Mouse (Mus musculus) ES-E14 (cell line): Measurements from ENCODE around the gene Mpl. TPM values are rescaled to one million over a fixed set of nuclear protein-coding genes. Genes with fewer than 3 reads are reported as not detected.

ENCODE experiments used
- DNase-seq: peaks from one replicate; pipeline ENCODE4 v3.0.0-alpha.2; 2013; ENCODE audit warnings: low read depth, low spot score
- H3K27ac ChIP-seq: 2 replicates; pipeline ENCODE4 v1.5.1; 2012; ENCODE audit warnings: low read depth, mild to moderate bottlenecking, low read length, moderate library complexity, mixed read lengths; ENCODE audit not compliant: poor library complexity, insufficient read depth, severe bottlenecking
- H3K36me3 ChIP-seq: 2 replicates; pipeline ENCODE4 v1.6.1; 2012; ENCODE audit warnings: mild to moderate bottlenecking, low read length, moderate library complexity, mixed read lengths; ENCODE audit not compliant: control insufficient read depth, poor library complexity, insufficient read depth, severe bottlenecking
- H3K4me1 ChIP-seq, 2 experiments: fragments of 150-350 bp in 1 of 2; sonication (generic) in 1 of 2; 2 replicates each; pipeline ENCODE4 v1.6.1; 2012; ENCODE audit warnings: low read length in 2 of 2, mild to moderate bottlenecking in 1 of 2, mixed read lengths in 1 of 2; ENCODE audit not compliant: control insufficient read depth in 2 of 2, insufficient read depth in 2 of 2, poor library complexity in 1 of 2
- H3K4me3 ChIP-seq, 2 experiments: fragments of 150-350 bp in 1 of 2; sonication (generic) in 1 of 2; 2 replicates each; pipeline ENCODE4 v1.5.1; 2012; ENCODE audit warnings: low read length in 2 of 2, low read depth in 1 of 2, mild to moderate bottlenecking in 1 of 2, mixed read lengths in 1 of 2; ENCODE audit not compliant: insufficient read depth in 1 of 2, poor library complexity in 1 of 2, severe bottlenecking in 1 of 2
- H3K9ac ChIP-seq: 2 replicates; pipeline ENCODE4 v1.6.1; 2012; ENCODE audit warnings: low read depth, mild to moderate bottlenecking, low read length, mixed read lengths; ENCODE audit not compliant: poor library complexity, insufficient read depth, severe bottlenecking
- H3K9me3 ChIP-seq: fragments of 150-350 bp; sonication (generic); 2 replicates; pipeline ENCODE4 v1.6.1; 2012; ENCODE audit warnings: low read depth, mild to moderate bottlenecking, low read length; ENCODE audit not compliant: control insufficient read depth, insufficient read depth
- CHD2 ChIP-seq: IDR thresholded peaks from 2 replicates; pipeline ENCODE4 v1.6.1; 2014; ENCODE audit warnings: mild to moderate bottlenecking, low read depth, low read length, inconsistent platforms
- HCFC1 ChIP-seq: IDR thresholded peaks from 2 replicates; pipeline ENCODE4 v1.6.1; 2012; ENCODE audit warnings: low read length, inconsistent platforms, borderline replicate concordance; ENCODE audit not compliant: insufficient read depth
- MAFK ChIP-seq: IDR thresholded peaks from 2 replicates; pipeline ENCODE4 v1.6.1; 2014; ENCODE audit warnings: mild to moderate bottlenecking, low read depth, low read length, inconsistent platforms; ENCODE audit not compliant: insufficient read depth
- ZC3H11A ChIP-seq: IDR thresholded peaks from 2 replicates; pipeline ENCODE4 v1.6.1; 2012; ENCODE audit warnings: low read depth, mild to moderate bottlenecking, inconsistent platforms, low read length, borderline replicate concordance
- ZNF384 ChIP-seq: IDR thresholded peaks from 2 replicates; pipeline ENCODE4 v1.6.1; 2012; ENCODE audit warnings: low read depth, low read length, inconsistent platforms
- in situ Hi-C, 2 experiments: fragments of 600-800 bp; cut with MboI; formaldehyde crosslinking; loops; one replicate each; pipeline ENCODE4 v1.15.1; 2025; ENCODE audit warnings: low sequenced_read_pairs in 2 of 2, inconsistent platforms in 1 of 2; ENCODE audit not compliant: unreplicated experiment in 2 of 2
- total RNA-seq: library from RNA; depleted of rRNA; stranded (reverse); fragments of 300-350 nt; gene quantifications from 2 replicates; pipeline ENCODE4 v1.2.3, GENCODE M21; 2012; rRNA removed

The Mpl gene
- not detected in 2 replicates for total RNA-seq

DNA sequence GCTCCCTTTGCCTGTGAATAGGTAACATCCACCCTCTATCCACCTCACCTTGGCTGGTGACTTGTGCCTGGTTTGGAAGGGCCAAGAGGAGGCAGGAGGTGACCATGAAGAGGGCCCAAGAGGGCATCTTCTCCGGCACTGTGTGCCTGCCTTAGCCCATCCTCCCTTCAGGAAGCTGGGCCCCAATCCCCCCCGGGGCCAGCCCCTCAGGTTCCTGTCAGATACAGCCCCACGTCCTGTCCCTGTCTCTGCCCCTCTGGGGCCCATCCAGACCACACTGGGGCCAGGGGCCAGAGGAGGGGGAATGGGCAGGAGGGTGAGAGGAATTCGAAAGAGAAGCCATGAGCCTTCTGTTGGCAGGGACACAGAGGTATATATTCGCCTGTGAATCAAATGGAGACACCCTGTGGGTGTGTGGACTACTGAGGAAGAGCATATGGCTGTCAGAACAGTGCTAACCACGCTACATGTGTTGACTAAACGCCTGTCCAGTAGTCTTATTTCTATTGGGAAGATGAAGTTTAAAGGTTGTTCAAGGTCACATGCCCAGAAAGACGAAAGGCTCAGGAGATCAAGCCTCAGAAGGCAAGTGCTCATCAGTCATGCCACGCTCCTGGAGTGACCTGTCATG is at the start of gene Mpl:
TSS of gene Mpl (minus strand) at position 169 of the 631 bp plus-strand sequence.
- Histone ChIP-seq H3K36me3 (no peaks in the 10 kb centered on the region), H3K9ac (no peak within 1 kb of the TSS), H3K4me3 (no peak within 1 kb of the TSS), H3K4me1 (no peaks in the 10 kb centered on the region), H3K27ac (no peak within 1 kb of the TSS), H3K9me3 (no peaks in the 10 kb centered on the region)
- TF ChIP-seq ZNF384 (no peak), MAFK (no peak), HCFC1 (no peak), CHD2 (no peak), ZC3H11A (no peak)
- in situ Hi-C loops, result loop anchor here in 1 of 2 experiments (10.0 kb wide), 1 partner anchor 107 kb away; no protein-coding TSS in a partner anchor
- DNase-seq, result no peak

DNA sequence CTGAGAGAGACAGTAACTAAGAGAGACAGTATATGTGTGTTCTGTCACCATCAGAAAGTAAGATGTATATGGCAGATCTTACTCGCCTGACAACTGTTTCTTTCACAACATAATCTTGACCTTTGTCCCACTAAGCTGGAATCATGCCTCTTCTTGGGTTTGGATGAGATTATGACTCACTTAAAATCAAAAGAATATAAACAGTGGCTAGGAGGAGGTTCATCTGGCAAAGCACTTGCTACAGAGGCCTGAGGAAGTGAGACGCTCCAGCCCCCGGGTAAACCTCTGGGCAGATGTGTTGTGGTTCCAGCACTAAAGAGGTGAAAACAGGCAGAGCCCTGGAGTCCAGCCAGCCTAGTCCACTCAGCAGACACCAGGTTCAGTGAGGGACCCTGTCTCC is 48.2 kb upstream of the Mpl start:
- Histone ChIP-seq H3K36me3 (no peaks in the 10 kb centered on the region), H3K4me3 (no peak overlapping the region), H3K9ac (no peak overlapping the region), H3K27ac (no peak overlapping the region), H3K4me1 (peaks cover under 1 to 4% of the 10 kb centered on the region in 2 experiments; a peak in 2 of 4 replicates), H3K9me3 (no peaks in the 10 kb centered on the region)
- DNase-seq, result no peak
- no peak for TF ChIP-seq MAFK
- no peak for TF ChIP-seq ZNF384
- no peak for TF ChIP-seq ZC3H11A
- no peak for TF ChIP-seq HCFC1
- TF ChIP-seq CHD2, result no peak
- in situ Hi-C loops, result no loop called here

DNA sequence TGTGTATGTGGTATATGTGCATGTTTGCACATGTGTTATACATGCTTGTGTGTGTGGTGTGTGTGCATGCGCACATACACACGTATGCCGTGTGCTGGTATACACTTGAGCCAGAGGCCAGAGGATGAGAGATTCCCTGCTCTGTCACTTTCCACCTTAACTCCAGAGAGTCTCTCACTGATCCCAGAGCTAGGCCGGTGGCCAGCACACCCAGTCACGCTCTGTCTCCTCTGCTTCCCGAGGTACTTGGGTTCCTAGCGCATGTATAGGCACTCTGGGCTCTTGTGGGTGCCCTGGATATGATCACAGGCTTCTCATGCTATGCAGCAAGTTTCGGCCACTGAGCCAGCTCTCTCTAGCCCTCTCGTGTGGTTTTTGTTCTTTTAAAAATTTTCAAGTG is 43.5 kb upstream of the Mpl start:
- in situ Hi-C loops, result no loop called here
- no peak for DNase-seq
- Histone ChIP-seq H3K9ac (no peak overlapping the region), H3K4me3 (no peak overlapping the region), H3K27ac (no peak overlapping the region), H3K36me3 (no peaks in the 10 kb centered on the region), H3K9me3 (no peaks in the 10 kb centered on the region), H3K4me1 (peaks cover 2 to 5% of the 10 kb centered on the region in 2 experiments; a peak in 2 of 4 replicates)
- TF ChIP-seq ZNF384 (no peak), HCFC1 (no peak), ZC3H11A (no peak), CHD2 (no peak), MAFK (no peak)

DNA sequence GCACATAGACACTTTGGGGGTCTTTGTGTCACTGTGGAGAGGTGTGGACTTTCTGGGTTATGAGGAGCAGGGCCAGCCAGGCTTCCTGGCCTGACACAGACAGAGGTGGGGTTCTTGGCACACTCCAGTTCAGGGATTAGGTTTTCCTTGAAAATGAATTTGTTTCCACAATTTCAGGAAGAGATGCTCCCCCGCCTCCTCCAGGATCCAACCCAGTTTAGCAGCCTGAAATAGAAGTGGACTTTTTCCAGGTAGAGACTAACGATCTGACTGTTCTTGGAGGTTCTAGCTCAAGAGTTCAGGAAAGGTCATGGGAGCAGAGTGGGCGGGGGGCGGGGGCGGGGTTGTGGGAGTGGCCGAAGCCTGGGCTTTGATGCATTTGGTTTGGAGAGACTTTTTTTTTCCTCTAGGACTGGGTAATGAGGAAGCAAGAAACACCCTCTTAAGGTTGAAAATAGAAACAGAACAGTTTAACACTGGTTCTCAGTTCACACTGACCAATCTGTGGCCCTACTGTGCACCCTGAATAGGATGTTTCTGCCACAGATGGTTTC is 42.9 kb upstream of the Mpl start:
- Histone ChIP-seq H3K4me1 (peaks cover 2 to 5% of the 10 kb centered on the region in 2 experiments; a peak in 2 of 4 replicates), H3K36me3 (no peaks in the 10 kb centered on the region), H3K9me3 (no peaks in the 10 kb centered on the region), H3K4me3 (no peak overlapping the region), H3K9ac (no peak overlapping the region), H3K27ac (no peak overlapping the region)
- no peak for TF ChIP-seq CHD2
- TF ChIP-seq MAFK, result no peak
- no peak for TF ChIP-seq ZC3H11A
- TF ChIP-seq HCFC1, result no peak
- no peak for TF ChIP-seq ZNF384
- in situ Hi-C loops, result no loop called here
- no peak for DNase-seq
